Mouse (Mus musculus): ENCODE measurements around the gene Psmc5. TPM values are rescaled to one million over a fixed set of nuclear protein-coding genes. Genes with fewer than 3 reads are reported as not detected.
A peak's percentile ranks its signal among the peaks of the same experiment; 100 is the strongest.

Gene Psmc5
- polyA plus RNA-seq, 1 experiment: 305 TPM

GRCm38 (mm10) chr11:106246834-106247233, 9.1 kb upstream of the Psmc5 start:
- TF ChIP-seq REST (IDR thresholded peaks at IDR 0.05; ENCODE audit: insufficient read depth, insufficient read length) (no peak), MAX (IDR thresholded peaks at IDR 0.05; ENCODE audit: low read depth) (no peak), POLR2A (IDR thresholded peaks at IDR 0.05; ENCODE audit: insufficient read length, low read depth) (no peak), MYOG (IDR thresholded peaks at IDR 0.05; ENCODE audit: control insufficient read depth in 1 of 3, insufficient read depth in 1 of 3, insufficient read length in 2 of 3, low read depth in 2 of 3) (no peak), TCF3 (IDR thresholded peaks at IDR 0.05; ENCODE audit: insufficient read length, low read depth) (no peak), SRF (IDR thresholded peaks at IDR 0.05; ENCODE audit: control insufficient read depth, insufficient read length, low read depth) (no peak), USF1 (IDR thresholded peaks at IDR 0.05; ENCODE audit: low read depth) (no peak), TCF12 (IDR thresholded peaks at IDR 0.05; ENCODE audit: insufficient read depth, poor library complexity, severe bottlenecking) (no peak), POLR2AphosphoS2 (IDR thresholded peaks at IDR 0.05; ENCODE audit: insufficient read length, low read depth) (no peak), MYOD1 (IDR thresholded peaks at IDR 0.05; ENCODE audit: control insufficient read depth in 1 of 3, insufficient read length in 2 of 3, low read depth in 2 of 3) (no peak), CEBPB (IDR thresholded peaks at IDR 0.05; ENCODE audit: insufficient read depth, poor library complexity, severe bottlenecking) (no peak), E2F4 (IDR thresholded peaks at IDR 0.05; ENCODE audit: insufficient read depth) (no peak)
- H3K27me3 ChIP-seq (ENCODE audit: control insufficient read depth, insufficient read depth, insufficient read length): no peaks in the 10 kb centered on the region
- H3K4me3 ChIP-seq: no peak overlapping the region
- H3K79me2 ChIP-seq (ENCODE audit: control insufficient read depth, insufficient read depth): no peaks in the 10 kb centered on the region
- peaks cover 95% of the 10 kb centered on the region for H3K36me3 ChIP-seq (ENCODE audit: control insufficient read depth, insufficient read depth)
- H3ac ChIP-seq (ENCODE audit: control insufficient read depth, insufficient read length): no peak overlapping the region
- H3K4me2 ChIP-seq (ENCODE audit: low read depth): no peak overlapping the region

- H3K27me3 ChIP-seq (ENCODE audit: control insufficient read depth, insufficient read depth, insufficient read length): no peaks in the 10 kb centered on the region
- H3K4me2 ChIP-seq (ENCODE audit: low read depth): no peak overlapping the region
- no peak overlapping the region for H3K4me3 ChIP-seq
- H3K79me2 ChIP-seq (ENCODE audit: control insufficient read depth, insufficient read depth): peaks cover 5% of the 10 kb centered on the region
- H3K36me3 ChIP-seq (ENCODE audit: control insufficient read depth, insufficient read depth): peaks cover 84% of the 10 kb centered on the region
- H3ac ChIP-seq (ENCODE audit: control insufficient read depth, insufficient read length): no peak overlapping the region
- no peak for TF ChIP-seq MYOG (IDR thresholded peaks at IDR 0.05; ENCODE audit: control insufficient read depth in 1 of 3, insufficient read depth in 1 of 3, insufficient read length in 2 of 3, low read depth in 2 of 3)
- TF ChIP-seq REST (IDR thresholded peaks at IDR 0.05; ENCODE audit: insufficient read depth, insufficient read length): no peak
- TF ChIP-seq TCF12 (IDR thresholded peaks at IDR 0.05; ENCODE audit: insufficient read depth, poor library complexity, severe bottlenecking): no peak
- no peak for TF ChIP-seq TCF3 (IDR thresholded peaks at IDR 0.05; ENCODE audit: insufficient read length, low read depth)
- TF ChIP-seq MYOD1 (IDR thresholded peaks at IDR 0.05; ENCODE audit: control insufficient read depth in 1 of 3, insufficient read length in 2 of 3, low read depth in 2 of 3): no peak
- TF ChIP-seq SRF (IDR thresholded peaks at IDR 0.05; ENCODE audit: control insufficient read depth, insufficient read length, low read depth): no peak
- TF ChIP-seq USF1 (IDR thresholded peaks at IDR 0.05; ENCODE audit: low read depth): no peak
- no peak for TF ChIP-seq POLR2A (IDR thresholded peaks at IDR 0.05; ENCODE audit: insufficient read length, low read depth)
- no peak for TF ChIP-seq POLR2AphosphoS2 (IDR thresholded peaks at IDR 0.05; ENCODE audit: insufficient read length, low read depth)
- TF ChIP-seq MAX (IDR thresholded peaks at IDR 0.05; ENCODE audit: low read depth): no peak
- TF ChIP-seq E2F4 (IDR thresholded peaks at IDR 0.05; ENCODE audit: insufficient read depth): no peak
- TF ChIP-seq CEBPB (IDR thresholded peaks at IDR 0.05; ENCODE audit: insufficient read depth, poor library complexity, severe bottlenecking): no peak
Observed at GRCm38 (mm10) chr11:106249326-106249725, 6.6 kb upstream of the Psmc5 start.

GRCm38 (mm10) chr11:106254767-106255166, 1.2 kb upstream of the Psmc5 start:
- Histone ChIP-seq H3ac (ENCODE audit: control insufficient read depth, insufficient read length) (peak overlapping the region; percentile 49), H3K79me2 (ENCODE audit: control insufficient read depth, insufficient read depth) (peaks cover 55% of the 10 kb centered on the region)

GRCm38 (mm10) chr11:106255174-106255573, 780 bp upstream of the Psmc5 start:
- Histone ChIP-seq H3K27me3 (ENCODE audit: control insufficient read depth, insufficient read depth, insufficient read length) (no peaks in the 10 kb centered on the region), H3K79me2 (ENCODE audit: control insufficient read depth, insufficient read depth) (peaks cover 58% of the 10 kb centered on the region), H3ac (ENCODE audit: control insufficient read depth, insufficient read length) (peak overlapping the region; percentile 49), H3K4me2 (ENCODE audit: low read depth) (peak overlapping the region; percentile 79), H3K36me3 (ENCODE audit: control insufficient read depth, insufficient read depth) (peaks cover 30% of the 10 kb centered on the region), H3K4me3 (peak overlapping the region; percentile 87)
- TF ChIP-seq CEBPB (IDR thresholded peaks at IDR 0.05; ENCODE audit: insufficient read depth, poor library complexity, severe bottlenecking) (no peak), SRF (IDR thresholded peaks at IDR 0.05; ENCODE audit: control insufficient read depth, insufficient read length, low read depth) (no peak), TCF12 (IDR thresholded peaks at IDR 0.05; ENCODE audit: insufficient read depth, poor library complexity, severe bottlenecking) (no peak), POLR2AphosphoS2 (IDR thresholded peaks at IDR 0.05; ENCODE audit: insufficient read length, low read depth) (no peak), POLR2A (IDR thresholded peaks at IDR 0.05; ENCODE audit: insufficient read length, low read depth) (no peak), TCF3 (IDR thresholded peaks at IDR 0.05; ENCODE audit: insufficient read length, low read depth) (no peak), MYOD1 (IDR thresholded peaks at IDR 0.05; ENCODE audit: control insufficient read depth in 1 of 3, insufficient read length in 2 of 3, low read depth in 2 of 3) (no peak), REST (IDR thresholded peaks at IDR 0.05; ENCODE audit: insufficient read depth, insufficient read length) (no peak), E2F4 (IDR thresholded peaks at IDR 0.05; ENCODE audit: insufficient read depth) (no peak), MYOG (IDR thresholded peaks at IDR 0.05; ENCODE audit: control insufficient read depth in 1 of 3, insufficient read depth in 1 of 3, insufficient read length in 2 of 3, low read depth in 2 of 3) (no peak), USF1 (IDR thresholded peaks at IDR 0.05; ENCODE audit: low read depth) (no peak), MAX (IDR thresholded peaks at IDR 0.05; ENCODE audit: low read depth) (no peak)

More at GRCm38 (mm10) chr11:106254767-106255166, 1.2 kb upstream of the Psmc5 start:
- TF ChIP-seq USF1 (IDR thresholded peaks at IDR 0.05; ENCODE audit: low read depth) (no peak), POLR2AphosphoS2 (IDR thresholded peaks at IDR 0.05; ENCODE audit: insufficient read length, low read depth) (no peak), TCF3 (IDR thresholded peaks at IDR 0.05; ENCODE audit: insufficient read length, low read depth) (no peak), TCF12 (IDR thresholded peaks at IDR 0.05; ENCODE audit: insufficient read depth, poor library complexity, severe bottlenecking) (no peak), MYOG (IDR thresholded peaks at IDR 0.05; ENCODE audit: control insufficient read depth in 1 of 3, insufficient read depth in 1 of 3, insufficient read length in 2 of 3, low read depth in 2 of 3) (no peak), E2F4 (IDR thresholded peaks at IDR 0.05; ENCODE audit: insufficient read depth) (no peak), CEBPB (IDR thresholded peaks at IDR 0.05; ENCODE audit: insufficient read depth, poor library complexity, severe bottlenecking) (no peak), MAX (IDR thresholded peaks at IDR 0.05; ENCODE audit: low read depth) (no peak), POLR2A (IDR thresholded peaks at IDR 0.05; ENCODE audit: insufficient read length, low read depth) (no peak), MYOD1 (IDR thresholded peaks at IDR 0.05; ENCODE audit: control insufficient read depth in 1 of 3, insufficient read length in 2 of 3, low read depth in 2 of 3) (no peak), REST (IDR thresholded peaks at IDR 0.05; ENCODE audit: insufficient read depth, insufficient read length) (no peak), SRF (IDR thresholded peaks at IDR 0.05; ENCODE audit: control insufficient read depth, insufficient read length, low read depth) (no peak)
- H3K36me3 ChIP-seq (ENCODE audit: control insufficient read depth, insufficient read depth): peaks cover 34% of the 10 kb centered on the region
- no peaks in the 10 kb centered on the region for H3K27me3 ChIP-seq (ENCODE audit: control insufficient read depth, insufficient read depth, insufficient read length)
- peak overlapping the region; percentile 87 for H3K4me3 ChIP-seq
- peak overlapping the region; percentile 79 for H3K4me2 ChIP-seq (ENCODE audit: low read depth)
